Mouse (Mus musculus): Measurements from ENCODE around the gene Gpank1. TPM values are rescaled to one million over a fixed set of nuclear protein-coding genes. Genes with fewer than 3 reads are reported as not detected.
"Not testable (repeated sequence)": the region's sequence is repeated elsewhere in the genome, so short reads cannot be mapped to it uniquely, and the experiment has no call there.

The Gpank1 gene
- polyA plus RNA-seq, 1 experiment from 2014 or later: 17.4 TPM

DNA sequence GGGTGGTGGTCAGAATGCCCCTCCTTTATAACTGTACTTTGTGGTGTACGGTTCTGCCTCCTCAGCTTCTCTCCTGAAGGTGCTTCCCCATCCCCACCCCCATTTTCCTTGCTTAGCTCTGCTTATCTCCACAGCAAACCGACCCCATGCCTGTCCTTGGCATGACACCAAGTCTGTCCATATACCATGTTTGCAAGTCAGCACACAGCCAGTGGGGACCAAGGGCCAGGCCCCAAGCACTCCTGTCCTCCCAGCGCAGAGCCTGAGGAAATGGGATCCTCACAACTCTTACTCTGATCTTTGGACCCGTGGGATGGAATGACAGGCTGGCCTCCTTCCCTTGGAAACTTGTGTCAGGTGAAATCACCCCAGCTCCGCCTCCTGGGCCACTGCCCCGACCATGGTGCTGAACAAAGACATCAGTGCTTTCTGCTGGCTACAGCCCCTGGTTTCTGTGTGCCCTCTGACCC lies 18.0 kb upstream of the Gpank1 start:
- Histone ChIP-seq H3K27ac (no peak overlapping the region), H3K36me3 (peaks cover 61% of the 10 kb centered on the region), H3K27me3 (no peaks in the 10 kb centered on the region), H3K4me3 (no peak overlapping the region), H3K4me2 (no peak overlapping the region), H3K9me3 (no peaks in the 10 kb centered on the region), H3K9ac (no peak overlapping the region), H3K4me1 (peaks cover 7% of the 10 kb centered on the region; the same call in 1 of the 2 replicates)
- 75% methylated on average over 6 of the region's 6 CpGs for WGBS
- ATAC-seq (ENCODE audit: insufficient number of reproducible peaks, low FRiP score, low TSS enrichment, low read depth): no peak

DNA sequence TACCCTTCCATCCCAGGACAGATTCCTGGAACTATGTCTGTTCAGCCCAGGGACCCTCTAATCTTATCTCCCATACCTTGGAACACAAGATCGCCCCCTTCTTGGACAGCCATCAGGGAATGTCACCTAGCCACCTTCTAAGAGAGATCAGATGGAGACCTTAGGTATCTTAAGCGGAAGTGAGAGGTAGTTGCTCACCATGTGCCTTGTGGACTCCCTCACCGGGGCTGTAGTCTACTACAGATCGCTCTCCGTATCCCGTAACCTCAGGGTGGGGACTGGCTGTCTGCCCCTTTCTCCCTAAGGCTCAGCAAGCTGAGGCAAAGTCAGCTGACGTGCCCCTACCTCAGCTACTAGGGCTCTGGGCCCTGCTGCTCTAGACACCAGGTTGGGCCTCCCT lies 17.2 kb upstream of the Gpank1 start:
- Histone ChIP-seq H3K4me2 (no peak overlapping the region), H3K4me3 (no peak overlapping the region), H3K9me3 (no peaks in the 10 kb centered on the region), H3K9ac (no peak overlapping the region), H3K4me1 (peaks cover 7% of the 10 kb centered on the region; the same call in 1 of the 2 replicates), H3K36me3 (peaks cover 53% of the 10 kb centered on the region), H3K27ac (no peak overlapping the region), H3K27me3 (no peaks in the 10 kb centered on the region)
- 87% methylated on average over 7 of the region's 7 CpGs for WGBS
- ATAC-seq (ENCODE audit: insufficient number of reproducible peaks, low FRiP score, low TSS enrichment, low read depth): no peak

DNA sequence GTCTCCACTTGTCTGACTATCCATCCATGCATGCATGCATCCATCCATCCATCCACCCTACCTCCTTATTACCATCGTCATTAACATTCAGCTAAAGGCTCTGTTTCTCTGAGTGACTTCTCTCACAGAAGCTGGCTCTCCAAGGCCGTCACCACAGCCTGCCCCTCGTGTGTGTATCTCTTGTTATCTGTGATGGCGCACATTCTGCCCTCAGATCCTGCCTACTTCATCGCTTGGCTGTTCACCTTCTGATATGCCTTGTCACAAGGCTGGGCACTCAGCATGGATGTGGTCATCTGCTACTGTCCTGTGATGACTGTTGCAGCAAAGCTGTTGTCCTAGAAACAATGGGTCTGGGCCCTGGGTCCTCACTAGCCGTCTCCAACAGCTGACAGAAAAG lies 16.5 kb upstream of the Gpank1 start:
- Histone ChIP-seq H3K27ac (no peak overlapping the region), H3K9me3 (no peaks in the 10 kb centered on the region), H3K27me3 (no peaks in the 10 kb centered on the region), H3K36me3 (peaks cover 46% of the 10 kb centered on the region), H3K4me2 (no peak overlapping the region), H3K4me1 (peaks cover 7% of the 10 kb centered on the region; the same call in 1 of the 2 replicates), H3K4me3 (no peak overlapping the region), H3K9ac (no peak overlapping the region)
- WGBS: 87% methylated on average over 6 of the region's 6 CpGs
- no peak for ATAC-seq (ENCODE audit: insufficient number of reproducible peaks, low FRiP score, low TSS enrichment, low read depth)

- Histone ChIP-seq H3K27me3 (no peaks in the 10 kb centered on the region), H3K4me3 (no peak overlapping the region), H3K4me2 (no peak overlapping the region), H3K9me3 (no peaks in the 10 kb centered on the region), H3K27ac (no peak overlapping the region; the same call in 1 of the 2 replicates), H3K4me1 (peaks cover 7% of the 10 kb centered on the region; the same call in 1 of the 2 replicates), H3K36me3 (peaks cover 35% of the 10 kb centered on the region), H3K9ac (no peak overlapping the region)
- no peak for ATAC-seq (ENCODE audit: insufficient number of reproducible peaks, low FRiP score, low TSS enrichment, low read depth)
- 22% methylated on average over 13 of the region's 13 CpGs for WGBS
Measured at GRCm38 (mm10) chr17:35105740-35106389, 15.4 kb upstream of the Gpank1 start.

DNA sequence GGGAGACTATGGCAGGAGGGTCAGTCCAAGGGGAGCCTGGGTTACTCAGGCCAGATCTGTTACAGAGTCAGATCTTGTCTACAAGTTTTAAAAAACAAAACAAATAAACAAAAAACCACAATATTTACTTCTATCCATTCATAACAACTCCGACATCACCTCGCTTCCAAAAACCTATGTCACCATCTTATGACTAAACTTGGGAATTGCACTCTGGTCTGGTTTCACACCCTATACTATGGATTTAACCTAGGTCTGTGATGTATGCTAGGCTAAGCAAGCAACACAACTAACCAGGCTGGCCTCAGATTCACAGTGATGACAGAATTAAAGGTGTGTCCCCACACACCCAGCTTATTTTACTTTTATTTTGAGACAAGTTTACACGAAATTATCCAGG lies 14.7 kb upstream of the Gpank1 start:
- Histone ChIP-seq H3K9ac (no peak overlapping the region), H3K4me3 (no peak overlapping the region), H3K9me3 (no peaks in the 10 kb centered on the region), H3K4me2 (no peak overlapping the region), H3K27me3 (no peaks in the 10 kb centered on the region), H3K27ac (no peak overlapping the region), H3K36me3 (peaks cover 28% of the 10 kb centered on the region), H3K4me1 (peaks cover 7% of the 10 kb centered on the region; the same call in 1 of the 2 replicates)
- WGBS: 60% methylated on average over 3 of the region's 3 CpGs
- no peak for ATAC-seq (ENCODE audit: insufficient number of reproducible peaks, low FRiP score, low TSS enrichment, low read depth)

DNA sequence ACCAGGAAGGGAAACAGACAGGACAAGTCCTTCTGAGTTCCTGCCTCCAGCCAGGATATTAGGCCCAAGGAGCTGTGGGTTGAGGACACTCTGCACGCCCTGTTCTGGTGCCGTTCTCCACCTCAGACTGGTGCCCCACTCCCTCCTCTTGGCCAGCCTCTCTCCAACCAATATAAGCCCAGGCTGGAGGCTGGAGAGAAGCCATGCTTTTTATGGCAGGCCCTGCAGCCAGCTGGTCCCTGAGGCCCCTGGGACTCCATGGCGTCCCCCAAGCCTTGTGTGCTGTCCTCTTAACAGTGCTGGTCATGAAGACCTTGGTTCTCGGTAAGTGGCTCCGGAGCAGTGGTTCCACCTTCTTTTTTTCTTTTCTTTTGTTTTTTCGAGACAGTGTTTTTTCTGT lies 13.2 kb upstream of the Gpank1 start, which contains the start of gene Ly6g5c:
Ly6g5c (plus strand) TSS at position 183 of the 400 bp plus-strand sequence.
- Histone ChIP-seq H3K27ac (no peak within 1 kb of the TSS), H3K9ac (no peak within 1 kb of the TSS), H3K4me1 (peaks cover 7% of the 10 kb centered on the region; the same call in 1 of the 2 replicates), H3K27me3 (no peaks in the 10 kb centered on the region), H3K36me3 (peaks cover 13% of the 10 kb centered on the region), H3K4me3 (no peak within 1 kb of the TSS), H3K9me3 (no peaks in the 10 kb centered on the region), H3K4me2 (no peak within 1 kb of the TSS)
- ATAC-seq (ENCODE audit: insufficient number of reproducible peaks, low FRiP score, low TSS enrichment, low read depth): no peak
- 81% methylated on average over 6 of the region's 6 CpGs for WGBS

- no peaks in the 10 kb centered on the region for H3K27me3 ChIP-seq
- 81% methylated on average over 9 of the region's 9 CpGs for WGBS
- H3K36me3 ChIP-seq: peaks cover 29% of the 10 kb centered on the region
- no peak overlapping the region for H3K4me3 ChIP-seq
- H3K4me1 ChIP-seq: no peaks in the 10 kb centered on the region
- H3K27ac ChIP-seq: no peak overlapping the region
- no peak overlapping the region for H3K4me2 ChIP-seq
- H3K9me3 ChIP-seq: no peaks in the 10 kb centered on the region
- no peak overlapping the region for H3K9ac ChIP-seq
- ATAC-seq (ENCODE audit: insufficient number of reproducible peaks, low FRiP score, low TSS enrichment, low read depth): no peak
Measured at GRCm38 (mm10) chr17:35111774-35112173, 9.5 kb upstream of the Gpank1 start.

DNA sequence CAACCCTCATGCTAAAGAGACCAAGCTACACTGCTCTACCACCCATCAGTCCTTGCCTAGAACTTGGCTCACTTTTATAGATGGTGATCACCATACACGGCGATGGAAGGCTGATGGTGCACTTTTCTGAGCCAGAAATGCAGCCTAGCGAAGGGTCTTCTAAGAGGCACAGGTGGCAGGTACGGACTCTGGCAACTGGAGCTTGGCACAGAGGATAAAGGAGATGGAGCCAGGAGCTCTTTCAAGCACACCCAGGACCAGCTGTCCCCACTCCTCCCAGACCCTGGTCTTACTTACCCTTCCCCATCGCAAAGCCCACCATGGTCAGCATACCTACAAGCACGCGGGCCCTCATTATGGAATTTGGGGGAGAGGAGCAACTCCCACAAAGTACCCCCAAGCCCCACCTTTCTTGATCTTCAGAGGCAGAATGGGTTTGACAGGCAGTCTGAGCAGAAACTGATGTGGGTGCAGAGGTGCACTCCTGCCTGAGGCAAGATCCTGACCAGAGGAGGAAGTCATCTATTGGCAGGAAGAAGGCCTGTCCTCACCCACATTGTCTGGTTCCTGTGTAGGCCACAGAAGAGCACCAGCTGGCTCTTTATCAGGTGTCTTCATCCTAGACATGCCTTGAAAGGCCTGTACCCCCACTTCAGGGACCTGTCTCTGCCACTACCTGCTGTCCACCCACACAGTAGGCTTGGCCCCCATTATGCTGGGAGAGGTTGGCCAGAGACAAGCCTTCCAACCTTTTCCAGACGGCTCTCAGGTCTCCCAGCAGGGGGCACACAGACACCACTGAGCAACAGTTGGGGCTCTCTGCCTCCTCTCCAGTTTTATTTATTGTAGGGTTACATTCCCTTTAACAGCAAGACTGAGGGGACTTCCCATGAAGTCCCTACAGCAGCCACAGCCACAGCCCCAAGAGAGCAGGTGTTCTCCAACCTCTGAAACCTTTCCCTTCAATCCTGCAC lies 5.9 kb upstream of the Gpank1 start, which contains the start of gene Ly6g5b:
Ly6g5b (minus strand) TSS at position 383 of the 974 bp plus-strand sequence.
- Histone ChIP-seq H3K27ac (no peak within 1 kb of the TSS), H3K9ac (no peak within 1 kb of the TSS), H3K9me3 (no peaks in the 10 kb centered on the region), H3K4me3 (no peak within 1 kb of the TSS), H3K4me1 (peaks cover 8% of the 10 kb centered on the region), H3K27me3 (no peaks in the 10 kb centered on the region), H3K4me2 (no peak within 1 kb of the TSS), H3K36me3 (peaks cover 55% of the 10 kb centered on the region)
- ATAC-seq (ENCODE audit: insufficient number of reproducible peaks, low FRiP score, low TSS enrichment, low read depth): no peak
- WGBS: 83% methylated on average over 8 of the region's 8 CpGs

DNA sequence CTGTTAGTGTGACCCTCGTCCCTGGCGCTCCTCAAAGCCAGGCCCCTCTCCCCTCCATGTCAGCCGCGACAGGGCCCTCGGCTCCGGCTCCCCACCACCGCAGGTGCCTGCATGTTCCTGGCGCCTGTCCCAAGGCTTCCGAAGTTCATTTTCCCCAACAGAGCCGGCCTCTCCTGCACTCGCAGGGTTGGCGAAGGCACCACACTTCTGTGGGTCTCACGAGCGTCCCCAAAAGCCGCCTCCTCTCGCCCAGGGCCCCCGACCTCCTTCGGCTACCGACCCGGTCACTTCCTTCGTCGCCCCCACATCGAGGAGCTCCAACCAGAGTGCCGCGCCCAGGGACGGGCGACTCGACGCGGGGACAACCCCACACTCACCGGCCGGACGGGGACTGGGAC lies 511 bp upstream of the Gpank1 start:
- H3K4me3 ChIP-seq: peak overlapping the region; percentile 87
- H3K27me3 ChIP-seq: no peaks in the 10 kb centered on the region
- no peak for ATAC-seq (ENCODE audit: insufficient number of reproducible peaks, low FRiP score, low TSS enrichment, low read depth)
- peaks cover 29% of the 10 kb centered on the region for H3K4me1 ChIP-seq
- H3K27ac ChIP-seq: peak overlapping the region; percentile 81
- peak overlapping the region; percentile 87 for H3K4me2 ChIP-seq
- H3K36me3 ChIP-seq: peaks cover 49% of the 10 kb centered on the region
- under 1% methylated on average over 33 of the region's 33 CpGs for WGBS
- no peaks in the 10 kb centered on the region for H3K9me3 ChIP-seq
- peak overlapping the region; percentile 94 for H3K9ac ChIP-seq

DNA sequence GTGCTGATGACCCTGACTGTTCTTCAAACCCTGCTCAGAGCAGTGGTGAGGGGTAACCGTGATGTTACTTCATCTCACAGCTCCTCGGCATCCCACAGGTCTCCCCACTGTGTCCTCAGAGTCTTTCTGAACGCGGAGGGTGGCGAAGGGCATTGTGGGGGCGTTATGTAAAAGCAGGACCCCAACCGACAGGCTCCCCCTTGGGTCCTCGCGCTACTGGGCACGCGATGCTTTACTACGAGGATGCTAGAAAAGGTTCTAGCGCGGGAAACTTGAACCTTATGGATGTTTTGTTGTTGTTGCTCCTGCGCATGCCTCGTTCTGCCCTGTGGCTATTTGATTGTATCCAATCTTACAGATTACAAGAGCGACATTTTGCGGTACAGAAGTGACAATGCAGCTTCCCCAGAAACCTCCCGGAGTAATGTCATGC lies 632 bp downstream of the Gpank1 start, which contains the start of gene Csnk2b:
Csnk2b (minus strand) TSS at position 183 of the 433 bp plus-strand sequence.
- Histone ChIP-seq H3K9me3 (no peaks in the 10 kb centered on the region), H3K4me3 (peak within 1 kb of the TSS; percentile 87), H3K9ac (peak within 1 kb of the TSS; percentile 94), H3K36me3 (peaks cover 39% of the 10 kb centered on the region), H3K4me2 (peak within 1 kb of the TSS; percentile 90), H3K27me3 (no peaks in the 10 kb centered on the region), H3K27ac (peak within 1 kb of the TSS; percentile 93), H3K4me1 (peaks cover 34% of the 10 kb centered on the region)
- under 1% methylated on average over 19 of the region's 19 CpGs for WGBS
- ATAC-seq (ENCODE audit: insufficient number of reproducible peaks, low FRiP score, low TSS enrichment, low read depth): no peak

DNA sequence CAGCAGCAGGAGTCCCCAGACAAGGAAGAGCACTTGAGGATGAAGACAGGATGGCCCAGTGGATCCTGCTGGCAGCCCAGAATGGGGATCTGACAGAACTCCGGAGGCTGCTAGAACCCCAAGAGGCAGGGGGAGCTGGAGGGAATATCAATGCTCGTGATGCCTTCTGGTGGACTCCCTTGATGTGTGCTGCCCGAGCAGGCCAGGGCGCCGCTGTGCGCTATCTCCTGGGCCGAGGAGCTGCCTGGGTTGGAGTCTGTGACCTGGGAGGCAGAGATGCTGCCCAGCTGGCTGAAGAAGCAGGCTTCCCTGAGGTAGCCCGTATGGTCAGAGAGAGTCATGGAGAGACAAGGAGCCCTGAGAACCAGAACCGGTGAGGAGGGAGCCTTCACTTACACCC lies 2.0 kb downstream of the Gpank1 start:
- H3K27me3 ChIP-seq; H3K4me2 ChIP-seq; H3K4me3 ChIP-seq; H3K9me3 ChIP-seq; ATAC-seq (ENCODE audit: insufficient number of reproducible peaks, low FRiP score, low TSS enrichment, low read depth); H3K9ac ChIP-seq; H3K27ac ChIP-seq: not testable (repeated sequence)
- Histone ChIP-seq H3K36me3 (peaks cover 29% of the 10 kb centered on the region), H3K4me1 (peaks cover 45% of the 10 kb centered on the region)
- WGBS: 91% methylated on average over 9 of the region's 9 CpGs
